Mouse (Mus musculus) kidney, adult 11 months (tissue): ENCODE results near the gene Cep57l1.

Source experiments
- DNase-seq: peaks from one replicate; pipeline ENCODE4 v3.0.0; 2022

The Cep57l1 gene

GRCm38 (mm10) chr10:41814305-41814853, 4.7 kb upstream of the Cep57l1 start:
- DNase-seq = no peak

- no peak for DNase-seq
Measured at GRCm38 (mm10) chr10:41812566-41812965, 2.9 kb upstream of the Cep57l1 start.

DNA sequence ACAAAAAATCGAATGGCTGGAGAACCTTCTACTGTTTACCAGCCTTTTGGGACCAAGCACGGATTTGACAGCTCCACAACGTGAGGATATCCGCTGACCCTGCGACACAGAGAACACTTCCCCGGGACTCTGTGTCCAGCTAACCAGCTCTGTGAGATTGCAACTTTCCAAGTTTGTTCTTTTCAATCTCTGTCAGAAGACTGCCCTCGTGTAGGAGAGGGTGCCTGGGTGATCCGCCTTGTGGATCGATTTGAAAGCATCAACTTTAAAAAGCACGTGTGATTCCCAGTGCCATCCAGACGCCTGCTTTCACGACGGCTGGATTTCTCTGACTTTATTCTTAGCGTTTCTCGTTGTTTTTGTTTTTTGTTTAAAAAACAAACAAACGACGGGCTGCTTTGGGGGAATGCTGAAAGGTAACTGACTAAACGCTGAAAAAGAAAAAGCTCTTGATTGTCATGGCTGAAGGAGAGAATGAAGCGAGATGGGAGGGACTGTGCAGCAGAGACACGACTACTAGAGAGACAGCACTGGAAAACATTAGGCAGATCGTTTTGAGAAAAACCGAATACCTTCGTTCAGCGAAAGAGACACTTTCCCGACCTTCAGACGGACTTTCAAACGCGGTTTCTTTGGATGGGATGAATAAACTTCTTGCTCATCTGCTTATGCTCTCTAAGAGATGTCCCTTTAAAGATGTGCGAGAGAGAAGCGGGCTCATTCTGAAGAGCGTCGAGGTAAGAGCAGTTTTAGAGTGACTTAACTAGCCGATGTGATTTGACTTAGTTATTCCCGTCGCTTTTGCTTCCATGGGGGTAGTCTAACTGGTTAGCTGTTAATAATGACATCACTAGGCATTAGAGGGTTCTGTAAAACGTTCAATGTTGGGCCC, 1.1 kb upstream of the Cep57l1 start:
- DNase-seq = no peak

DNA sequence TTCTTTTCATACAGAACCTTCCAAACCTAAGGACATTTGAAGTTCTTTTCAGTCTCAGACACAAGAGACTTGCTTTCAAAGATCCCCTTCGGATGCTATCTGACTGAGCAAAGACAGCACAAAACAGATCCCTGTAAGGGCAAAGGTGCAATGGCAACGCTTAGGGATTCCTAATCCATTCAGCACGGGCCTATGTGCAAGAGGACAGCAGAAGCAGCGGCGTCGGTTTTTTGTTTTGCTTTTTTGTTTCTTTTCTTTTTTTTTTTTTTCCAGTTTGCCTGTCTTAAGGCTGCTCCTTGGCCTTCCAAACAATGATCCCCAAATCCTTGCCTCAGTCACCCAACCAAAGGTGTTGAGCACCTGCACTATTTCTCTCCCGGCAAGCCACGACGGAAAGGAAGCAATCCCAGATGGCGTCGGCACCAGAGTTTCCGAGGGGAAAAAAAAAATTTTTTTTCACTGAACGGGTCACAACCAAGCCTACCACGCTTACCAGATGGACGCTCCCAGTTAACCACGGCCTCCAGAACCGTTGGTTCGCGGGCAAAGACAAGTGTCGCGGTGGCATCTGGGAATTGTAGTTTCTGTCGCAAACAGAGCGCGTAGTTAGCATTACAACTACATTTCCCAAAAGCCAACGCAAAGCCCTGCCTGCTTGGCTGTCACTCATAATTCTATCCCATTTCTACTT, 446 bp downstream of the Cep57l1 start:
- DNase-seq = peak; percentile 90

DNA sequence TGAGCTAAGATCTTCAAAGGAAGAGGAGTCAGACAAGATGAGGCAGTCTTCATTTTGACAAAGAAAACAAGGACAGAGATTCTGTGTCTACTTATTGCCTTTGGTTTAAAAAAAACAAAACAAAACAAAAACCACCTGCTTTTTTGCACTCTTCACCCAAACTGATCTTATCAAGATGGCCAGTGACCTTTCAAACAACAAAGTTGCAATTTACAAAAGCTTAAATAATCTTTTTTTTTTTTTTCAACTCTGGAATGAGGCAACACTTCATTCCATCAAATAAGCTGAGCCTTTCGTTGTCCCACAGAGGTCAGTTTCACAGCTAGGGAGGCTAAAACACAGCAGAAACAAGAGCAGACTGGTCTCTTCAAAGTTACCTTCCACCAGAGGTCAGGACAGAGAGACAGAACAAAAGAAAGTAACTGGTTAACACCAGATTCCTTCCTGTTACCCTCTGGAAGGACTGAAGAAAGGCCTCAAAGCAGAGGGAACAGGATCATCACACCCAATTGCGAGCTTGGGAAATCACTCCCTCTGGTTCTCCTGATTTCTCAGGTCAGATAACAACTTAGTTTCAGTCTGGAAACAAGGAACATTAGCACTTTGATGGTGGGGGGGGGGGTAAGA, 3.8 kb downstream of the Cep57l1 start:
- DNase-seq = no peak

DNA sequence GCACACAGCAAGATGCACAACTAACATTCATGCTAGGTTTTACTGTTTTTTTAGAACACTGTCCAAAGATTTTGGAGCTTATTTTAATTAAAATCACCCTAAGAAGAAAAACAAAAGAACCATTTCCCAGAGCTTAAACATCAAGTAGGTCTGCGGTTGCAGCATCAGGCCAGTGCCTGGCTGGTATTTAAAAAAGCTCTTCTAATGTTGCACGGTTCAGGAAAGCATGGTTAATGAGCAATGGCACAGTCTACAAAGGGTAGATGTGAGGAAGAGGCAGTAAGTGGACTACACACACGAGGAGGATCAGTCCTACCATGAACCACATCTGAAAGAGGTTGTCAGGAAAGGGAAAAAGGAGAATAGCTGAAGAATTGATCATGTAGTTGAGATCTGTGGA, 5.0 kb downstream of the Cep57l1 start:
- DNase-seq = no peak

- DNase-seq = no peak
Measured at GRCm38 (mm10) chr10:41803467-41803866, 6.2 kb downstream of the Cep57l1 start.

GRCm38 (mm10) chr10:41797253-41797652, 12.4 kb downstream of the Cep57l1 start:
- no peak for DNase-seq

DNA sequence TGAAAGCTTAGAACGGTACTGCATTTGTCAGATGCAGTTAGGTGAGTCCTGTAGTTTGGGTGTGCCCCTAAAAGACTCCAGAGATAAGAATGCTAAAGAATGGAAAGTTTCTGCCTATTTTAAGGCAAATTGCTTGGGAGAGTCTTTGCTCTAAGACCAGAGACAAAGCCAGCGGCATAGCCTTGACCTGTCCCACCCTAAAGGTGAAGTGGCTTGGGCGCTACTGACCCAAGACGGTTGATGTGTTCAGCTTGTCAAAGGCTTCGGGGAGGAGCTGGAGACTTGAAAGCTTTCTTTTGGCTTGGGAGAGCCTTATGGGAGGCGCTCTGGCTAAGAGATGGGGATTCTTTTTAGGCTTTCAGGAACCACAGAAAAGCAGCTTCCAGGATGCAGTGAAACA, 17.3 kb downstream of the Cep57l1 start:
- DNase-seq = no peak

DNA sequence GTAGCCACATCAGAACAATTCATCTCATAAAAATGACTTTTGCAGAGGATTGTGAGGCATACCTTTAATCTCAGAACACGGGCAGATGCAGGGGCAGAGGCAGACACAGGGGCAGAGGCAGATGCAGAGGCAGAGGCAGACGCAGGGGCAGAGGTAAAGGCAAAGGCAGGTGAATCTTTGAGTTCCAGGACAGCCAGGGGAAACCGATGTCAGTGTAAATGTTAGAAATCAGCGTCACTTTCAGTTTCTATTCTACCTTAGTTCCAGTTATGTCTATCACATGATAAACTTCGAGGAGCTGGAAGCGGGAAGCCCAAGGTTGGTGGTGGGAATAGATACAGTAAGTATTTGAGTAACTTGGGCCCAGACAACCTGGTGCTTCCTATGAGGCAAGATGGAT, 42.4 kb downstream of the Cep57l1 start:
- no peak for DNase-seq

DNA sequence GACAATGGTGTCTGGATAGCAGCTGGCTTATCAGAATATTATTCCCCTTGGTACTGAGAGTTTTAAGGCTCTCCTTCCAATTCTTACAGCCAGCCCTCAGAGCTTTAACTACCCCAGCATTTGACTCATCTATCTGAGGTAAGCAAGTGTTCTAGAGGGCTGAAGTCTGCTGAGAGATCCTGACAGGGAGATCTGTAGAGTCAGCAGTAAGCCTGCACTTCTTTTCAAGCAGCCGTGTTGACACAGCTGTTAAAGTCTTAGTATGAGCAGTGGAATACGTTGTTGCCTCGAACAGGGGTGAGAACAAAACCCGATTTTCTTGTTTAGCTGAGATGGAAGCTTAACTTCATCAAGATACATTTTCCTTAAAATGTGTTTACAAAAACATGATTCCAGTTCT, 43.4 kb downstream of the Cep57l1 start:
- DNase-seq = no peak

GRCm38 (mm10) chr10:41765586-41765985, 44.1 kb downstream of the Cep57l1 start:
- DNase-seq = no peak

GRCm38 (mm10) chr10:41763741-41764385, 45.8 kb downstream of the Cep57l1 start:
- no peak for DNase-seq

GRCm38 (mm10) chr10:41760866-41761265, 48.8 kb downstream of the Cep57l1 start:
- no peak for DNase-seq

- DNase-seq = no peak
Measured at GRCm38 (mm10) chr10:41758041-41758440, 51.6 kb downstream of the Cep57l1 start.

GRCm38 (mm10) chr10:41757226-41757625, 52.4 kb downstream of the Cep57l1 start:
- DNase-seq = no peak

DNA sequence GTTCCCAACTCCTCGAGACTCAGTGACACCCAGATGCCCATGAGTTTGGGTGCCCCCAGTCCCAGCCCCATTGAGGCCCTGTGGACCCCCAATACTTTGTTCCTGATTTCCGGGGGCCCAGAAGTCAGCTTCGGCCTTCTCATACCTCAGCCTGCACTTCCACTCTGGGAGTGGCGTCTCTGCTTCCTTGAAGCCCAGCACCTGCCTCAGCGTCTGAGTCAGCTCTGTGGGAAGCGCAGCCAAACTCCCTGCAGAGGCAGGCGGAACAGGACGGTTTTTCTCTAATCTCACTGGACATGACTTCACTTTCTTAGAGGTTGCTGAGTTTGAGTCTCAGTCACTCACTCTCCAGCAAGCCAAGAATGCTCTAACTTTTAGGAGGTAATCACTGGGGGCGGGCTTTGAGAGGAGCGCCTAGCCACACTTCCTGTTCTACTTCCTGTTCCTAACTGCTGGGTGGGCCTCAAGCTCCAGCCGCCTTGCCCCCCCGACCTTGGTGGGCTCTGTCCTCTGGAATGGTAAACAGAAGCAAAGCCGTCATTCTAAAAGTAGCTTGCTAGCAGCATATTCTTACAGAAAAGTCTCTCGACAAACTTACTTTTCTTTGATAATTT, 57.7 kb downstream of the Cep57l1 start:
- no peak for DNase-seq

GRCm38 (mm10) chr10:41749306-41749705, 60.4 kb downstream of the Cep57l1 start:
- no peak for DNase-seq

GRCm38 (mm10) chr10:41746554-41746953, 63.1 kb downstream of the Cep57l1 start:
- DNase-seq = no peak

GRCm38 (mm10) chr10:41744006-41744405, 65.7 kb downstream of the Cep57l1 start:
- DNase-seq = no peak

DNA sequence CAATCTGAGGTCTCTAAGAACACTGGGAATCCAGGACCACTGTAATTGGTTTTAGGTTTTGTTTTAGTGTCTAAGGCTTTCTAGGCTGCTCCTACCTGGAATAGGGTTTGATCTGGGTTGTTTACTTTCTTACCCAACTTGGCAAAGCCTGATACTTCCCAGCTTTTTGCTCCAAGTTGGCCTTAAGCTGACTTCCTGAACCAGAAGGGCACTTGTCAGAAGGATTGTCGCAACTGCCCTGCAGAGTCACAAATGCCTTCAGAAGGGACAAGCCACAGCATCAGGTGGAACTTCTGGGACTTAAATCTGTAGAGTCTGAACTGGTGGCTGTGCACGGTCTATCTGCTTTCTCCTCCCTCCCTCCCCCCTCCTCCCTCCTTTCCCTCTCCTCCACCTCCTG, 69.5 kb downstream of the Cep57l1 start:
- DNase-seq = no peak

- DNase-seq = no peak
Measured at GRCm38 (mm10) chr10:41737245-41737644, 72.4 kb downstream of the Cep57l1 start.

DNA sequence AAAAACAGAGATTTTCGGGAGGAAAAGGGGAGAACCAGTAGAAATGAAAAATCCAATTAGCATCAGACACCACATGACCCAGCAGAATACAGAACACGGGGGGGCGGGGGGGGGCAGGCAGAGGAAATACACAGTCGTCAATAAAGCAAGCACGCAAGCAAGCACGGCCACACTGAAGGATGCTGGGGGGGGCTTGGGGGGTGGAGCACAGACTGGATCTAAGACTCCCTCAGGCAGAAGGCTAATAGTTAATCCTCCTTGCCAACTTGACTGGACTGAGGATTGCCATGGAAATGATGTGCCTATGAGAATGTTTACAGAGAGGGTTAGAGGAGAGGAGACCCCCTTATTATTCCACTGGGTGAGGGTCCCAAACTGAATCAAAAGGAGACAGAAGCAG, 74.3 kb downstream of the Cep57l1 start:
- DNase-seq = no peak
